Mouse (Mus musculus) limb, embryonic 11.5 days (tissue): ENCODE measurements around the gene Nkain2. TPM values are rescaled to one million over a fixed set of nuclear protein-coding genes. Genes with fewer than 3 reads are reported as not detected.

Experiments
- ATAC-seq: fragments of 200-750 bp; cut with Nextera tagmentation; 2 replicates; pipeline ENCODE4 v1.8.0; 2017; ENCODE audit warnings: low read depth; ENCODE audit not compliant: insufficient number of reproducible peaks, low FRiP score, low TSS enrichment
- DNase-seq: peaks from one replicate; pipeline ENCODE4 v3.0.0-alpha.2; 2015; ENCODE audit warnings: low spot score
- H3K27ac ChIP-seq: fragments of 300-500 bp; sonication (generic); replicated peaks from 2 replicates; pipeline ENCODE4 v1.5.1; 2014; ENCODE audit warnings: low read depth, mild to moderate bottlenecking, low read length
- H3K27me3 ChIP-seq: fragments of 300-500 bp; sonication (generic); 2 replicates; pipeline ENCODE4 v1.6.1; 2014; ENCODE audit warnings: mild to moderate bottlenecking, low read length, mixed read lengths; ENCODE audit not compliant: control insufficient read depth, insufficient read depth
- H3K36me3 ChIP-seq: fragments of 300-500 bp; sonication (generic); 2 replicates; pipeline ENCODE4 v1.6.1; 2014; ENCODE audit warnings: mild to moderate bottlenecking, low read length, moderate library complexity, mixed read lengths; ENCODE audit not compliant: control insufficient read depth, insufficient read depth
- H3K4me1 ChIP-seq: fragments of 300-500 bp; sonication (generic); 2 replicates; pipeline ENCODE4 v1.6.1; 2014; ENCODE audit warnings: low read length, mixed read lengths; ENCODE audit not compliant: control insufficient read depth, insufficient read depth
- H3K4me2 ChIP-seq: fragments of 300-500 bp; sonication (generic); 2 replicates; pipeline ENCODE4 v1.6.1; 2014; ENCODE audit warnings: low read depth, mild to moderate bottlenecking, moderate library complexity; ENCODE audit not compliant: severe bottlenecking
- H3K4me3 ChIP-seq: fragments of 300-500 bp; sonication (generic); 2 replicates; pipeline ENCODE4 v1.5.1; 2014; ENCODE audit warnings: low read depth, low read length
- H3K9ac ChIP-seq: fragments of 300-500 bp; sonication (generic); 2 replicates; pipeline ENCODE4 v1.6.1; 2014; ENCODE audit warnings: mild to moderate bottlenecking, low read length
- H3K9me3 ChIP-seq: fragments of 300-500 bp; sonication (generic); 2 replicates; pipeline ENCODE4 v1.6.1; 2016; ENCODE audit warnings: low read length; ENCODE audit not compliant: control insufficient read depth
- WGBS: fragments of 180-500 bp; shearing (Covaris S2); extraction: QIAGEN DNeasy Blood & Tissue Kit; methylation state at CpG from one replicate; pipeline ENCODE4 v1.1.7; 2014; 5-methylcytosine and 5-hydroxymethylcytosine counted together
- polyA plus RNA-seq: library from polyadenylated mRNA; unstranded; fragments of >200 nt; fragmentation: Nextera tagmentation; extraction: Ambion mirVana; gene quantifications from 2 replicates; pipeline ENCODE4 v1.2.1, GENCODE M21; 2014

The Nkain2 gene
- polyA plus RNA-seq, 1 experiment from 2014 or later = 0.20 TPM

- Histone ChIP-seq H3K4me1 (no peaks in the 10 kb centered on the region), H3K4me3 (no peak overlapping the region), H3K36me3 (no peaks in the 10 kb centered on the region), H3K4me2 (no peak overlapping the region), H3K9me3 (no peaks in the 10 kb centered on the region), H3K9ac (no peak overlapping the region), H3K27ac (no peak overlapping the region), H3K27me3 (no peaks in the 10 kb centered on the region)
- 88% methylated on average over 1 of the region's 1 CpGs for WGBS
- DNase-seq = no peak
- no peak for ATAC-seq
Observed at GRCm38 (mm10) chr10:32494591-32495182, 395.6 kb downstream of the Nkain2 start.

- H3K27ac ChIP-seq = no peak overlapping the region
- H3K9me3 ChIP-seq = no peaks in the 10 kb centered on the region
- no peaks in the 10 kb centered on the region for H3K36me3 ChIP-seq
- no peak overlapping the region for H3K4me3 ChIP-seq
- WGBS = 73% methylated on average over 1 of the region's 1 CpGs
- H3K4me1 ChIP-seq = no peaks in the 10 kb centered on the region
- no peak overlapping the region for H3K9ac ChIP-seq
- ATAC-seq (no peak), DNase-seq (no peak)
- H3K27me3 ChIP-seq = no peaks in the 10 kb centered on the region
- H3K4me2 ChIP-seq = no peak overlapping the region
Observed at GRCm38 (mm10) chr10:32493600-32493999, 396.7 kb downstream of the Nkain2 start.

- ATAC-seq = no peak
- 78% methylated on average over 2 of the region's 2 CpGs for whole genome bisulfite sequencing
- Histone ChIP-seq H3K9ac (no peak overlapping the region), H3K4me2 (no peak overlapping the region), H3K27ac (no peak overlapping the region), H3K4me3 (no peak overlapping the region), H3K9me3 (no peaks in the 10 kb centered on the region), H3K27me3 (no peaks in the 10 kb centered on the region), H3K4me1 (no peaks in the 10 kb centered on the region), H3K36me3 (no peaks in the 10 kb centered on the region)
- DNase-seq = no peak
Observed at GRCm38 (mm10) chr10:32462726-32463125, 427.5 kb downstream of the Nkain2 start.

- Histone ChIP-seq H3K9ac (no peak overlapping the region), H3K36me3 (no peaks in the 10 kb centered on the region), H3K4me2 (no peak overlapping the region), H3K4me1 (no peaks in the 10 kb centered on the region), H3K4me3 (no peak overlapping the region), H3K27ac (no peak overlapping the region), H3K27me3 (no peaks in the 10 kb centered on the region), H3K9me3 (no peaks in the 10 kb centered on the region)
- no peak for ATAC-seq
- DNase-seq = no peak
- WGBS = 44% methylated on average over 3 of the region's 3 CpGs
Observed at GRCm38 (mm10) chr10:32439932-32440519, 450.2 kb downstream of the Nkain2 start.

GRCm38 (mm10) chr10:32414228-32414627, 476.0 kb downstream of the Nkain2 start:
- Histone ChIP-seq H3K27me3 (no peaks in the 10 kb centered on the region), H3K4me1 (no peaks in the 10 kb centered on the region), H3K9me3 (no peaks in the 10 kb centered on the region), H3K4me2 (no peak overlapping the region), H3K27ac (no peak overlapping the region), H3K4me3 (no peak overlapping the region), H3K9ac (no peak overlapping the region), H3K36me3 (no peaks in the 10 kb centered on the region)
- DNase-seq (no peak), ATAC-seq (no peak)

- Histone ChIP-seq H3K9ac (no peak overlapping the region), H3K36me3 (no peaks in the 10 kb centered on the region), H3K4me1 (no peaks in the 10 kb centered on the region), H3K9me3 (no peaks in the 10 kb centered on the region), H3K4me3 (no peak overlapping the region), H3K4me2 (no peak overlapping the region), H3K27me3 (no peaks in the 10 kb centered on the region), H3K27ac (no peak overlapping the region)
- WGBS = 80% methylated on average over 2 of the region's 2 CpGs
- no peak for DNase-seq
- no peak for ATAC-seq
Observed at GRCm38 (mm10) chr10:32411331-32411730, 478.9 kb downstream of the Nkain2 start.

GRCm38 (mm10) chr10:32400961-32401360, 489.3 kb downstream of the Nkain2 start:
- H3K9ac ChIP-seq = no peak overlapping the region
- 71% methylated on average over 1 of the region's 1 CpGs for WGBS
- no peak overlapping the region for H3K4me3 ChIP-seq
- H3K27ac ChIP-seq = no peak overlapping the region
- no peak overlapping the region for H3K4me2 ChIP-seq
- H3K4me1 ChIP-seq = no peaks in the 10 kb centered on the region
- no peaks in the 10 kb centered on the region for H3K36me3 ChIP-seq
- H3K9me3 ChIP-seq = no peaks in the 10 kb centered on the region
- DNase-seq = no peak
- ATAC-seq = no peak
- H3K27me3 ChIP-seq = no peaks in the 10 kb centered on the region

- WGBS = 88% methylated on average over 1 of the region's 1 CpGs
- ATAC-seq = no peak
- DNase-seq = no peak
- H3K4me1 ChIP-seq = no peaks in the 10 kb centered on the region
- H3K27ac ChIP-seq = no peak overlapping the region
- no peak overlapping the region for H3K4me3 ChIP-seq
- no peak overlapping the region for H3K4me2 ChIP-seq
- H3K27me3 ChIP-seq = no peaks in the 10 kb centered on the region
- H3K9me3 ChIP-seq = no peaks in the 10 kb centered on the region
- no peaks in the 10 kb centered on the region for H3K36me3 ChIP-seq
- no peak overlapping the region for H3K9ac ChIP-seq
Observed at GRCm38 (mm10) chr10:32393859-32394521, 496.3 kb downstream of the Nkain2 start.
